In the genomic region with DNA sequence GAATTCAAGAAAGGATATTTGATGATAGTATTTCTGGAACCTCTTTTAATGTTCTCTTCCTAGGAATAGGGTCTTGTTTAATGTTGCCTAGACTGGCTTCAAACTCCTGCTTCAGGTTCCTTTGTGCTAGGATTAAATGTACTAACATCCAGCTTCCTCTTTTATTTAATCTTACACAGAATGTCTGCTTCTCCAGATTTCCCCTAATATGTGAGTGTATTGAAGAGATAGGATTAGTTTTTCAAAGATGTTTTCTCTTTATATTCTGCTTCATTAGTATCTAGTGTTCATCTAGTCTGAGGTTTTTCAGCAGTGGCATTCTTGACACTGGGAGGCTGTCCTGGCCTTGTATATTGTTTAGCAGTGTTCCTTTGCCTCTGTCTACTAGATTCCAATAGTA, we compare ENCODE assay signal across 45 mouse cellular contexts. TPM values are rescaled to one million over a fixed set of nuclear protein-coding genes. Genes with fewer than 3 reads are reported as not detected.
"Had no signal": no experiment of that assay in that cellular context is flagged by ENCODE, and none has a peak within 500 bp of the region (broad histone marks: within the 10 kb centered on the region; RNA-seq: fewer than 3 reads in every experiment).

No protein-coding gene starts in this region.

- H3K9me3 ChIP-seq: heart, embryonic 10.5 days; heart, embryonic 12.5 days; heart, embryonic 13.5 days; heart, embryonic 15.5 days; hindbrain, embryonic 10.5 days; hindbrain, embryonic 12.5 days; hindbrain, embryonic 13.5 days; hindbrain, embryonic 15.5 days; intestine, embryonic 15.5 days; kidney, embryonic 15.5 days had no signal

- H3K4me1 ChIP-seq: heart, embryonic 13.5 days; heart, embryonic 15.5 days; hindbrain, embryonic 10.5 days; hindbrain, embryonic 12.5 days; hindbrain, embryonic 13.5 days; hindbrain, embryonic 15.5 days; intestine, embryonic 15.5 days; kidney, embryonic 15.5 days had no signal

- H3K27ac ChIP-seq: heart, embryonic 10.5 days; heart, embryonic 13.5 days; heart, embryonic 15.5 days; hindbrain, embryonic 10.5 days; hindbrain, embryonic 12.5 days; hindbrain, embryonic 13.5 days; hindbrain, embryonic 14.5 days; hindbrain, embryonic 15.5 days; hindbrain, postnatal 0 days; intestine, embryonic 15.5 days; kidney, embryonic 15.5 days; kidney, postnatal 0 days; layer of hippocampus, adult 2 months; left cerebral cortex, adult 2 months had no signal

- H3K4me2 ChIP-seq: heart, embryonic 11.5 days; heart, embryonic 12.5 days; heart, embryonic 13.5 days; heart, embryonic 15.5 days; hindbrain, embryonic 12.5 days; hindbrain, embryonic 13.5 days; hindbrain, embryonic 14.5 days; hindbrain, embryonic 15.5 days; intestine, embryonic 15.5 days; kidney, embryonic 15.5 days had no signal

- ATAC-seq: hindbrain, embryonic 16.5 days; hindbrain, postnatal 0 days; inflammation-experienced regulatory T-cells, adult 6 months; intestine, embryonic 15.5 days; intestine, embryonic 16.5 days had no signal

- H3K4me3 ChIP-seq: heart, embryonic 10.5 days; heart, embryonic 12.5 days; heart, embryonic 13.5 days; heart, embryonic 15.5 days; hindbrain, embryonic 10.5 days; hindbrain, embryonic 12.5 days; hindbrain, embryonic 13.5 days; hindbrain, embryonic 15.5 days; intestine, embryonic 15.5 days; kidney, embryonic 15.5 days; layer of hippocampus, adult 2 months; left cerebral cortex, adult 2 months had no signal

- H3K27me3 ChIP-seq: heart, embryonic 12.5 days; heart, embryonic 13.5 days; heart, embryonic 15.5 days; hindbrain, embryonic 12.5 days; hindbrain, embryonic 13.5 days; hindbrain, embryonic 15.5 days; intestine, embryonic 15.5 days; kidney, embryonic 15.5 days had no signal

- DNase-seq: heart, postnatal 10 days; heart, postnatal 14 days; heart, postnatal 36 days; heart, postnatal 4 days; kidney, adult 11 months; kidney, adult 18-20 months; kidney, adult 2 months; kidney, adult 8-10 months; kidney, adult 9 months; kidney, postnatal 10 days; kidney, postnatal 14 days; kidney, postnatal 25 days; kidney, postnatal 4 days; layer of hippocampus, adult 9-11 months; layer of hippocampus, postnatal 36 days had no signal

- H3K36me3 ChIP-seq: heart, embryonic 10.5 days; heart, embryonic 12.5 days; heart, embryonic 13.5 days; heart, embryonic 15.5 days; hindbrain, embryonic 10.5 days; hindbrain, embryonic 12.5 days; intestine, embryonic 15.5 days; kidney, embryonic 15.5 days had no signal

- H3K9ac ChIP-seq: heart, embryonic 12.5 days; heart, embryonic 13.5 days; heart, embryonic 15.5 days; hindbrain, embryonic 12.5 days; hindbrain, embryonic 13.5 days; hindbrain, embryonic 14.5 days; hindbrain, embryonic 15.5 days; intestine, embryonic 15.5 days; kidney, embryonic 15.5 days had no signal

RNA-seq across cellular contexts. Expression of gene Stag3, which starts 14.1 kb away (rescaled TPM):
- total RNA-seq: heart, postnatal 25 days; heart, postnatal 36 days had no signal
- polyA plus RNA-seq: inflammation-experienced regulatory T-cells, adult 6 months had no signal

RNA-seq across cellular contexts. Expression of gene Gm43720, which starts 14.4 kb away (rescaled TPM):
- total RNA-seq: heart, postnatal 10 days; heart, postnatal 25 days; heart, postnatal 36 days; heart, postnatal 4 days; hematopoietic stem cell, adult 5-6 weeks; hindbrain, postnatal 0 days; layer of hippocampus, adult 18-20 months; layer of hippocampus, adult 8-10 months; layer of hippocampus, postnatal 10 days; layer of hippocampus, postnatal 25 days; layer of hippocampus, postnatal 36 days; left cerebral cortex, adult 18-20 months; left cerebral cortex, adult 8-10 months had no signal
- polyA plus RNA-seq: heart, embryonic 14.5 days; intestine, embryonic 15.5 days; kidney, adult 2 months; kidney, embryonic 14.5 days; large intestine, adult 2 months had no signal

RNA-seq across cellular contexts. Expression of gene Gal3st4, which starts 21.5 kb away (rescaled TPM):
- total RNA-seq: hematopoietic stem cell, adult 5-6 weeks had no signal
